ENCODE assay signal across 15 mouse cellular contexts in the genomic region with DNA sequence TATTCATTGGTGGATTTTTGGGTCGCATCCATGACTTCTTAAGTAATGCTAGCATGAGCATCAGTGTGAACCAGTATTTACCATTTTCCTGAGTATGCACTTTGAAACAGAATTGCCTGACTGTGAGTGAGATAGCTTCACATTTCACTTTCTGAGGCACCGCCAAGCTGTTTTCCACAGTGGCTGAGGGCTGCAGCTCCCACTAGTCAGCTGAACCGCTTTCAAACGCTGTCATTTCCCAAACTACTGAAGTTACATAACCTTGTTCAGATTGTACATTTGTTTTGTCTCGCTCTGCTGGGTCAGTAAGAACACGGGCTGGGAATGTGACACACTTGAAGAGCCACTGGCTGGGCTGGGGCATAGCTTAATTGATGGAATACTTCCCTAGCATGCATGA. TPM values are rescaled to one million over a fixed set of nuclear protein-coding genes. Genes with fewer than 3 reads are reported as not detected.
DNase-seq lines count a peak whose midpoint lies in the region.
"Had no signal": no experiment of that assay in that cellular context is flagged by ENCODE, and none has a peak within 500 bp of the region (broad histone marks: within the 10 kb centered on the region; RNA-seq: fewer than 3 reads in every experiment).

No protein-coding gene starts in this region.

- DNase-seq in layer of hippocampus, adult 11-12 months (ENCODE audit: low spot score) = peak; percentile 43
- DNase-seq in layer of hippocampus, postnatal 25 days (ENCODE audit: extremely low spot score in 1 of 2, low spot score in 1 of 2) = no peak
- peak; percentile 29 for DNase-seq in lung, postnatal 36 days
- no peak for DNase-seq in lung, postnatal 4 days
- DNase-seq in layer of hippocampus, adult 8-10 months (ENCODE audit: low spot score in 2 of 2) = peak; percentile 32 to 52
- peak; percentile 49 for DNase-seq in telencephalon, adult 2 months (ENCODE audit: low read depth, low spot score)
- no peak for DNase-seq in adrenal gland, postnatal 36 days
- DNase-seq: adrenal gland, adult 8-10 months; cerebellum, adult 9-11 months; gastrocnemius, postnatal 10 days; heart, adult 2 months; thymus, postnatal 25 days had no signal

RNA-seq across cellular contexts. Expression of gene Anp32a, which starts 25.5 kb away (rescaled TPM):
- total RNA-seq in layer of hippocampus, postnatal 25 days (2021) = 100 to 1,000 TPM; 285 to 296 TPM
- total RNA-seq in layer of hippocampus, adult 8-10 months (2022) = 100 to 1,000 TPM; 303 to 406 (median 351) TPM
- 100 to 1,000 TPM; 297 to 341 TPM for total RNA-seq in adrenal gland, postnatal 36 days (2021)

RNA-seq across cellular contexts. Expression of gene Spesp1, which starts 33.5 kb away (rescaled TPM):
- total RNA-seq in layer of hippocampus, postnatal 25 days (2021) = under 1 TPM; 0.16 to 0.17 TPM
- total RNA-seq in layer of hippocampus, adult 8-10 months (2022) = under 1 TPM; 0.14 to 0.21 (median 0.20) TPM
- total RNA-seq in adrenal gland, postnatal 36 days (2021) = not detected
- total RNA-seq: adrenal gland, adult 8-10 months; gastrocnemius, postnatal 10 days; heart, adult 2 months; hematopoietic stem cell, adult 5-6 weeks; midbrain, postnatal 0 days; neutrophil, adult 5-6 weeks had no signal

Comparison
In these comparisons a context has a peak if more than half of its experiments do, and no peak if none do; other contexts are left out.
1. DNase-seq: peak in layer of hippocampus, adult 11-12 months (single experiment), lung, postnatal 36 days (single experiment), layer of hippocampus, adult 8-10 months (2 of 2) and telencephalon, adult 2 months (single experiment); none in layer of hippocampus, postnatal 25 days (0 of 2), lung, postnatal 4 days (0 of 2) and adrenal gland, postnatal 36 days (0 of 2).